Mouse (Mus musculus): ENCODE measurements around the gene Olfr974.

GRCm38 (mm10) chr9:39991813-39992212 is 54.5 kb downstream of the Olfr974 start, which contains the start of gene Olfr978:
- TF ChIP-seq ZNF384 (IDR thresholded peaks at IDR 0.05; ENCODE audit: low read depth, low read length) (no peak), POLR2A (IDR thresholded peaks at IDR 0.05; ENCODE audit: low read depth, low read length) (no peak), CTCF (conservative IDR thresholded peaks at IDR 0.05 in 1 of 2, IDR thresholded peaks at IDR 0.05 in 1 of 2; ENCODE audit: low read depth in 2 of 2, low read length in 2 of 2) (no peak), MAX (IDR thresholded peaks at IDR 0.05; ENCODE audit: low read length) (no peak), MEF2A (IDR thresholded peaks at IDR 0.05; ENCODE audit: borderline replicate concordance, low read depth, low read length) (no peak), BHLHE40 (IDR thresholded peaks at IDR 0.05; ENCODE audit: low read depth, low read length) (no peak)
